Mouse (Mus musculus) spleen, adult 2 months (tissue): Measurements from ENCODE around the gene Lsm12. TPM values are rescaled to one million over a fixed set of nuclear protein-coding genes. Genes with fewer than 3 reads are reported as not detected.

Experiments
- DNase-seq, 2 experiments: peaks; one replicate each; pipeline versions ENCODE4 v3.0.0 to v3.0.0-alpha.2; 2012 to 2021; ENCODE audit warnings: low spot score in 2 of 2, low read depth in 1 of 2
- H3K27ac ChIP-seq: fragments of 200-500 bp; 2 replicates; pipeline ENCODE4 v1.5.1; 2012; ENCODE audit warnings: low read length, inconsistent platforms; ENCODE audit not compliant: insufficient read depth
- H3K27me3 ChIP-seq: fragments of 200-500 bp; 2 replicates; pipeline ENCODE4 v1.6.1; 2012; ENCODE audit warnings: mild to moderate bottlenecking, moderate library complexity, low read length, inconsistent platforms; ENCODE audit not compliant: control insufficient read depth, insufficient read depth
- H3K36me3 ChIP-seq: fragments of 200-500 bp; 2 replicates; pipeline ENCODE4 v1.6.1; 2012; ENCODE audit warnings: mild to moderate bottlenecking, low read length, inconsistent platforms; ENCODE audit not compliant: control insufficient read depth, insufficient read depth
- H3K4me1 ChIP-seq: fragments of 200-500 bp; 2 replicates; pipeline ENCODE4 v1.6.1; 2011; ENCODE audit warnings: inconsistent platforms; ENCODE audit not compliant: control insufficient read depth, insufficient read depth, insufficient read length
- H3K4me3 ChIP-seq: fragments of 200-500 bp; 2 replicates; pipeline ENCODE4 v1.5.1; 2011; ENCODE audit warnings: mild to moderate bottlenecking, inconsistent platforms; ENCODE audit not compliant: insufficient read depth, insufficient read length; ENCODE audit errors: extremely low read depth
- CTCF ChIP-seq: fragments of 200-500 bp; IDR thresholded peaks from 2 replicates; pipeline ENCODE4 v1.5.1; 2011; ENCODE audit warnings: mild to moderate bottlenecking, inconsistent platforms; ENCODE audit not compliant: insufficient read depth, insufficient read length, insufficient replicate concordance; ENCODE audit errors: extremely low read depth
- POLR2A ChIP-seq: fragments of 200-500 bp; IDR thresholded peaks from 2 replicates; pipeline ENCODE4 v1.6.1; 2011; ENCODE audit warnings: low read depth, low read length, inconsistent platforms
- WGBS: fragments of 180-500 bp; shearing (Covaris S2); methylation state at CpG from one replicate; pipeline ENCODE4 v1.1.7; 2018; 5-methylcytosine and 5-hydroxymethylcytosine counted together
- polyA plus RNA-seq: library from polyadenylated mRNA; depleted of rRNA; stranded (reverse); fragments of >200 nt; gene quantifications from 2 replicates; pipeline ENCODE4 v1.2.3, GENCODE M21; 2012

Lsm12 gene
- polyA plus RNA-seq, 1 experiment: 18.0 TPM

- no peak overlapping the region for H3K27ac ChIP-seq
- H3K36me3 ChIP-seq: no peaks in the 10 kb centered on the region
- WGBS: 14% methylated on average over 16 of the region's 16 CpGs
- DNase-seq: no peak
- H3K4me1 ChIP-seq: 0 out of 2 replicates have a peak, but pooled peaks cover 3% of the 10 kb centered on the region
- TF ChIP-seq POLR2A: no peak
- TF ChIP-seq CTCF: no peak
- H3K4me3 ChIP-seq: no peak overlapping the region
- H3K27me3 ChIP-seq: peaks cover 18% of the 10 kb centered on the region
Observed at GRCm38 (mm10) chr11:102146005-102146404, 39.1 kb downstream of the Lsm12 start.

DNA sequence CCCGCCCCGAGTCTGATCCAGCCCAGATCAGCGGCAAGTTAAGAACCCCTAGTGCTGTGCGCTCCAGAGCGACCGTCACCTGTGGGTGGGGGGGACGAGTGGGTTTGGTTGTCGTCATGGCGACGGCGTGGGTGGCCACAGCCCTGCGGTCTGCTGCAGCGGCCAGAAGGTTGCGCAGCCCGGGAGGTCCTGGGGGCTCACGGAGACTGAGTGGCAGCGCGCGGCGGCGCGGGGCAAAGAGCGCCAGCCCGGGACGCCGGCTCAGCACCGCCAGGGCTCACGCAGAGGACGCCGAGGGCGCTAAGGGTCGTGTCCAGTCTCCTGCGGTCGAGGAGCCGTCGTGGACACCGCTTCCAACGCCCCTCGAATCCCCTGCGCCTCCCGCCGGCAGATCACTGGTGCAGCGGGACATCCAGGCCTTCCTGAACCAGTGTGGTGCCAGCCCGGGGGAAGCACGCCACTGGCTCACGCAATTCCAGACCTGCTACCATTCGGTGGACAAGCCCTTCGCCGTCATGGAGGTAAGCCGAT, 39.6 kb downstream of the Lsm12 start, which contains the start of gene Nags:
Gene Nags (plus strand): TSS at position 43 of the 531 bp plus-strand sequence.
- Histone ChIP-seq H3K27me3 (peaks cover 18% of the 10 kb centered on the region), H3K4me1 (0 out of 2 replicates have a peak, but pooled peaks cover 3% of the 10 kb centered on the region), H3K4me3 (no peak within 1 kb of the TSS), H3K36me3 (no peaks in the 10 kb centered on the region), H3K27ac (no peak within 1 kb of the TSS)
- TF ChIP-seq CTCF (no peak), POLR2A (no peak)
- WGBS: 4% methylated on average over 50 of the region's 50 CpGs
- DNase-seq: no peak

GRCm38 (mm10) chr11:102144957-102145470, 40.1 kb downstream of the Lsm12 start:
- Histone ChIP-seq H3K27ac (no peak overlapping the region), H3K4me3 (no peak overlapping the region), H3K36me3 (no peaks in the 10 kb centered on the region), H3K27me3 (peaks cover 18% of the 10 kb centered on the region), H3K4me1 (0 out of 2 replicates have a peak, but pooled peaks cover 3% of the 10 kb centered on the region)
- WGBS: 35% methylated on average over 13 of the region's 13 CpGs
- no peak for DNase-seq
- TF ChIP-seq CTCF: no peak

- TF ChIP-seq CTCF: no peak
- TF ChIP-seq POLR2A: no peak
- Histone ChIP-seq H3K36me3 (no peaks in the 10 kb centered on the region), H3K27ac (no peak overlapping the region), H3K27me3 (peaks cover 15% of the 10 kb centered on the region), H3K4me3 (no peak overlapping the region), H3K4me1 (0 out of 2 replicates have a peak, but pooled peaks cover 3% of the 10 kb centered on the region)
- no peak for DNase-seq
- WGBS: 74% methylated on average over 7 of the region's 7 CpGs
Observed at GRCm38 (mm10) chr11:102142355-102142754, 42.7 kb downstream of the Lsm12 start.

- H3K27ac ChIP-seq: no peak overlapping the region
- no peak overlapping the region for H3K4me3 ChIP-seq
- 2% methylated on average over 5 of the region's 5 CpGs for WGBS
- H3K4me1 ChIP-seq: 0 out of 2 replicates have a peak, but pooled peaks cover 2% of the 10 kb centered on the region
- no peaks in the 10 kb centered on the region for H3K36me3 ChIP-seq
- DNase-seq: peak; percentile 29 to 44
- TF ChIP-seq POLR2A: no peak
- peak; percentile 9; the same call in 1 of the 2 replicates for TF ChIP-seq CTCF
- peaks cover 7% of the 10 kb centered on the region; the same call in 1 of the 2 replicates for H3K27me3 ChIP-seq
Observed at GRCm38 (mm10) chr11:102140508-102140907, 44.6 kb downstream of the Lsm12 start.

DNA sequence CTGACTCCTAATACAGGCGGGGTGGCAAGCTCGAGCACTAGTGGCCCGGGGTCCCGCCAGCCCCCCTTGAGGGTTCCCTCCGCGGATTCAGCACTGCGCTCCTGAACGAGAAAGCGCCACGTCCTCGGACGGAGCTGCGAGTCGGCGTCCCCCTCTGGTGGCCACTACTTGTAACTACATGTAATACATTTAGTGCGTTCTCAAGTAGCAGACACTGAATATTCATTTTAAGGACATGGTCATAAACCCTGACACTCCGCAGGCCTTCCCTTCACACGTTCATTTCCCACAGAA, 46.7 kb downstream of the Lsm12 start:
- no peaks in the 10 kb centered on the region for H3K36me3 ChIP-seq
- DNase-seq: peak; percentile 27 to 51
- H3K27me3 ChIP-seq: 0 out of 2 replicates have a peak, but pooled peaks cover under 1% of the 10 kb centered on the region
- no peaks in the 10 kb centered on the region for H3K4me1 ChIP-seq
- TF ChIP-seq POLR2A: no peak
- TF ChIP-seq CTCF: peak; percentile 80
- H3K27ac ChIP-seq: no peak overlapping the region
- WGBS: 2% methylated on average over 18 of the region's 18 CpGs
- no peak overlapping the region for H3K4me3 ChIP-seq

GRCm38 (mm10) chr11:102137625-102138446, 47.3 kb downstream of the Lsm12 start:
- TF ChIP-seq CTCF (no peak), POLR2A (no peak)
- WGBS: 26% methylated on average over 13 of the region's 13 CpGs
- H3K4me3 ChIP-seq: no peak overlapping the region
- peak in 1 of 2 experiments; percentile 30 for DNase-seq
- H3K27ac ChIP-seq: no peak overlapping the region
- no peaks in the 10 kb centered on the region for H3K27me3 ChIP-seq
- no peaks in the 10 kb centered on the region for H3K4me1 ChIP-seq
- no peaks in the 10 kb centered on the region for H3K36me3 ChIP-seq
